Mouse (Mus musculus): ENCODE results near the gene Cd180.
"Not testable (repeated sequence)": the region's sequence is repeated elsewhere in the genome, so short reads cannot be mapped to it uniquely, and the experiment has no call there.

The Cd180 gene

DNA sequence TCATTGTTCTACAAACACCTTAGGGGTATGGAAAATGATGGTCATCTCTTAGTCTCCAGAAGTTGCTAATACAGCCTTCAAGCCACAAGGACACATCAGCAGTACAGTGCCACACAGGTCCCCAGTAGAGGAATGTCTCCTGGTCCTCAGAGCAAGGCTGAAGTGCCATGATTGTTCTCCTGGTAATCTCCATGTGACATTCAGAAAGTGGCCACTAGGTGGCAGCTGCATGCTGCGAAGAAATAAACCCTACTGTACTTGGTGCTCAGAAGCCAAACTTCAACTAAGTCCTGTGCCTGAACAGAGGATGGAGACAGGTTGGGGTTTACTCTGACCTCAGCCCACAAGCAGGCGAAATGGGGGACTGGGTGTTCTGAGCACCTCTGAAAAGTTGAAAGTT, 14.9 kb upstream of the Cd180 start:
- DNase-seq (ENCODE audit: low spot score) = peak; percentile 37

DNA sequence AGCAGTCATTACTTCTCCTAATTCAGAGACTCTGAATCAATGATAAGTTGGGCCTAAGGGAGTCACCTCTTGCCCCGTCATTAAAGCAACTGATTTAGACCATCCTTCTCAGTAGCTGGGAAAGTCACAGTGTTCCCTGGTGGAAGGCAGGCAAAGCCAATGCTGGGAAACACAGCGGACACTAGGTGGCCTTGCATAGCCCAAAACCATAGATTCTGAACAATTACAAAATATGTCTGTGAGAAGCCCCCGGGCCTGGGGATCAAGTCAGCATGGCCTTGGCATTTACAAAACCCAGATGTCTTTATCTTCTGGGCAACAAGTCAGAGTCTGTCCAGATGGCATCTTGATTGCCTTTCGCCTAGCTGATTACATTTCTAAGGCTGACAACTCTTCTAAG, 8.5 kb upstream of the Cd180 start:
- no peak for DNase-seq (ENCODE audit: low spot score)

DNA sequence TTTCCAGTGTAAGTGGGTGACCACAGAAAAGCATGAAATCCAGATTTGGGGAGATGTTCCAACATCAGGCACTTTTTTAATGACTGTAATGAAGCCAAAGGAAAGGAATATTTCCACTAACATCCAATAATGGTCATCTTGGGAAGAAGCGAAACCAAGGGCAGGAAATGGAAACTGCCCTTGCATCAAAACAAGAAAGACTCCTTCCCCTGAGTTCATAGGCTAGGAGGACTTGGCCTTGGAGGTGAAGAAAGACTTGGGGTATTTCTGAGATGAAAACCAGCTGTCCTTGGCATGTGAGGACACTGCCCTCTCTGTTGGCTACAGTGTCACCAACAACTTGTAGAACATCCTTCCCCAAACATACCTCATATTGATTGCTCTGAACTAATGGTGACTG, 5.2 kb upstream of the Cd180 start:
- DNase-seq (ENCODE audit: low spot score) = no peak

DNA sequence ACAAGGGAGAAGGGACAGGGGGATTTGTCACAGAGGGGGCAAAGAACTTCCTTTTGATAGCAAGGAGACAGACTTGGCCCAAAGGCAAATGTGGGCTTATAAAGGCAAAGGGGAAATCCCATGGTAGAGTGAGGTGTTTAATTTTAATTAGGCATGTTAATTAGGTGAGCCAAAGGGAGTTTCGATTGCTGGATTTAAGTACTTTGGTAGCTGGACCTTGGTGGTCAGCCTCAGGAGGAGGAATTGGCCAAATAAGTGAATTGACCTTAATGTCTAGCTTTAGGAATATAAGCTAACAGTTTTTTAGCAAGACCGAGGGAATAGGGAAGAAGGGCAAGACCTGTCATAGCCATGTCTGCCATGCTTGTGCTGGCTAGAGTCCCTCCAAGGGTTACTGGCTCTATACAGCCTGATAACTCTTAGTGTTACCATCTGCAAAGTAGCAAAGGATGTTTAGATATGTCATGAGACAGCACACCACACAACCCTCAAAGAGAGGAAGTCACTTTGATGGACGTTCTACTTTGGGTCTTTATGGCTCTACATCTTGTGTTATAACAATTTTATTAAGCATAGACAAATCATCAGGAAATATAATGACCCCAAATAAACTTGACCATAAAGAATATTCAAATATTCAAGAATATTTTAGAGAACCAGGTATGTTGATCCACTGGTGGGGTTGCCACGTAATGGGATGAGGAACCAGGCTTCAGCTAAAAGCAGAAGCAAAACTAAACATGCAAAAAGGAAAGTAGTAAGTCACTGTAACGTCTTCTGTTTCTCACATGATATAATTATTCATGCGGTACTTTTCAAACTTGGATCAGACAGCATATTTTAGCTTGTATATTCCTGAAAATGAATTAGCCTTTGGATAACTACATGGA, 3.9 kb upstream of the Cd180 start:
- DNase-seq (ENCODE audit: low spot score) = no peak

DNA sequence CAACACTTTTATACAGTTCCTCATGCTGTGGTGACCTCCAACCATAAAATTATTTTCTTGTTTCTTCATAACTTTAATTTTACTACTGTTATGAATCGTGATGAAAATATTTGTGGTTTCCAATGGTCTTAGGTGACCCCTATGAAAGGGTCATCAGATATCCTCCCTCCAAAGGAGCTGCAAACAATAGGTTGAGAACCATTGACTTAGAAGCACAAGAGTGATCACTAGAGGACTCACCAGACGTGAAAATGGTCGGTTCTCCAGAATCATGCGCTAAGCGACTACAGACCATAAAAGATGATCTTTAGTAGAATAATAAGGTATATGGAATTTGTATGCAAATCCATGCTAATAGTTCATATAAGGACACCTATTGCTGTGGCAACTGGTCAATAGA, 3.2 kb upstream of the Cd180 start:
- no peak for DNase-seq (ENCODE audit: low spot score)

DNA sequence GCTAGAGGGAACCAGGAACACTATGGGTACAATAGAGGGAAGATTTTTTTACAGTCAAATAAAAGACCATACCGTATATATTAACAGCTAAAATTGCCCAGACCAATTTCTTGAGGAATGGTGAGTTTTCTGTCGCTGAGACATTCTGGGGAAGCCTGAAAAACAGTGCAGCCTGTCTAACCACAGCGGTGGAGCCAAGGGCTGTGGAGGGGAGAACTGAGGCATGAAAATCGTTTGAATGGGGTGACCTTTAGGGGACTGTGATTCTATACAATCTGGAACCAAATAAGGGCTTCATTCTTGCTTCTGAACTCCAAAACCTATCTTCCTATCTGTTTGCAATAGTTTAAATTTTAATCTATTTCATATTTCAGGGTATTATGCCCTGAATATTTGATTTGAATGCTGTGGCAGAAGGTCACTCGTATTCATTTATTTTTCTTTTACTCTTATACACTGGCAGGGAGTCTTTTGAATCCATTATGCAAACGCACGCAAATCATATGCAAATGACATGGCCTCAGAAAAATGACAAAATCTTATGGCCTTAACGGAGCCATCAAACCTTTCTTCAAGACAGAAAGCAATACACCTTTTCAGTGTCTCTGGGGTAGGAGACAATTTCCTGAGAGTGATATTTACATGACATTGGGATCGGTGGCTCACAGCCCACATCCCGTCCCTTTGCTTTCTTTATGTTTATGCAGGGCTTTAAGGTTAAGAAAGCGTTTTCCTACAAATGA, 1.8 kb upstream of the Cd180 start:
- DNase-seq (ENCODE audit: low spot score) = no peak

DNA sequence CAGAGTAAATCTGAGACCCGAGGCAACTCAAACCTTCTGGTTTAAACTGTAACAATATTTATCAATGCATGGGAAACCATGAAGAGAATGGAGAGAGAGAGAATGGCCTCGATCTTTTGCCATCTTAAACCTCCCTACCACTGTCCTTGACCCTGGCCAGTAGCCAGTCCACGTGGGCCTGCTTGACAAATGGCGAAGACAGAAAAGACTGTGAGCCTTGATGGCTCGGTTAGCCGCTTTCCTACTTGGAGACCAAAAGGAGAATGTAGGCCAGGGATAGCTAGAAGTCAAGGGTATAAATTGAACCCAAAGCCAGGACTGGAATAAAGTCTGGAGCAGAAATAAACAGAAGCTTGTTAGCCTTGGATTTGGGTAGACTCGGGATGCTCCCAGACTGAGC, 796 bp downstream of the Cd180 start:
- no peak for DNase-seq (ENCODE audit: low spot score)

DNA sequence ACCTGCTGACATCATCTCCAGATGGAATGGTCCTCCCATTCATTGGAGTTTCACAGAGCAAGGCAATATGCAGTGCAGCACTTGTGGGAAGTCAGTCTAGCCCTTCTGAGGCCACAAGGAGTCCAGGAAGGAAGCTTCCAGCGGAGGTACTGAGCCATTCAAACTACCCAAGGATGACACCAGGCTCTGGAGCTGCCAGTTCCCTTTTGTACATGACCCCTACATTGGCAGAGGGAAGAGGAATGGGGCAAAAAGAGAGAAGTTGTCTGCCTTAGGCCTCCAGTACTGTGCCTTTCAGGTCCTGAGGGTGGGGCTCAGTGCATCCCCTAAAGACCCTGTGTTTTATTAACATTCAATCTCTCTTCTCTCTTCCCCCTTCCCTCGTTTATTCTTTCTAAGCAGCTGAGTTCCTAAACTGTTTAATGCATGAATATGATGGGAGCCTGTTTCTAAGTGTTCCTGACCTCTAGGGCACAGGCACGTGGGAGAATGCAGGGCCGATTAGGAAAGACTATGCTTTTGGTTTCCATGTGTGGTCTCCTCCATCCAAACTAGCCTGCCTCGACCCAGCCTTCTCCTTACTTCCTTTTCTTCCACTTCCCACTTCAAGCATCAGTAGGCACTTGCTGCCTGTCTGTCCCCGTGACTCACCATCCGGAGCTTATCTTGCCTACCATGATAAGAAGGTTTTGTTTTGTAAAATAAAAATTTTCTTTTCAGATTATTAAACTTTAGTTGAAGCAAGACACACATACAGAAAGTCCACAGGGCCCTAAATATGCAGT, 2.0 kb downstream of the Cd180 start:
- no peak for DNase-seq (ENCODE audit: low spot score)

DNA sequence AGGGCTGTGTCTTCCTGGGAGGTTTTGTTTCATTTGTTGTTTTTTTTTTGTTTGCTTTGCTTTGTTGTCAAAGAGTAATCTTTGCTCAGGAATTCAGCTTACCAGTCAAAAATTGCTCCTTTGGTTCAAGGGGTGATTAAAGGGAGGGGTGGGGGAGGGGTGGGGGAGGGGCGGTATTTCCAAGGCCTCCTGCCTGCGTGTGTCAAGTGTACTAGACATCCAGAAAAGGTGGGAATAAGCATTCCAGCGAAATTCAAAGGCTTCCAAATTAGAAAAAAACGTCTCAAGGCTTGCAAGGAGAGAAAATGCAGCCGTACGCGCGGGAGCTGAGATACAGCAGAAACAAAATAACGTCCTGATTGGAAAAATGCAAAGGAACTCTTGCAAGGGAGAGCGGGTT, 5.0 kb downstream of the Cd180 start:
- DNase-seq (ENCODE audit: low spot score) = no peak

DNA sequence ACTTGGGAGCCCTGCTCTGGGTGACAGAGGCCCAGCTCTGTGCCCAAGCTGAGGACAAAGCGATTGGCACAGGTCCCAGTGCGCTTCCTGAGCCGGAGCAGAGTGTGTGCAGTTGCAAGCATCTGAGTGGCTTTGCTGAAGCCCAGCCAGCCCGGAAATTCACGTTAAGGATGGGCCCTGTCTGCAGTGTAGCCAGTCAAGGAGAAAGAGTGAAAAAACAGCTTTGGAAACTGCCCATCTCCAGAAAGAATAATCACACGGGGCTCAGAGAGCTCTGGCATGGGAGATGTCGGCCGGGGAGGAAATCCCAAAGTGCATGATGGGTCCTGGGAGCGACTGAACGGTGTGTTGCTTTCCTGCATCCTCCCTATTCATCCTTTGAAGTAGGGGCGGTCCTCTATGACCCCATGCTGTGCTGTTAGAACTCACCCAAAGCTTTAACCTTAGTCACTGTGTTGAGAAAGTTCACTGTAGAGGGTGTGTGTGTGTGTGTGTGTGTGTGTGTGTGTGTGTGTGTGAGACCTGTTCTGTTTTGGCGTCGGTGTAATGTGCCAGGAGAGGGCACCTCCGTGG, 5.5 kb downstream of the Cd180 start:
- no peak for DNase-seq (ENCODE audit: low spot score)

DNA sequence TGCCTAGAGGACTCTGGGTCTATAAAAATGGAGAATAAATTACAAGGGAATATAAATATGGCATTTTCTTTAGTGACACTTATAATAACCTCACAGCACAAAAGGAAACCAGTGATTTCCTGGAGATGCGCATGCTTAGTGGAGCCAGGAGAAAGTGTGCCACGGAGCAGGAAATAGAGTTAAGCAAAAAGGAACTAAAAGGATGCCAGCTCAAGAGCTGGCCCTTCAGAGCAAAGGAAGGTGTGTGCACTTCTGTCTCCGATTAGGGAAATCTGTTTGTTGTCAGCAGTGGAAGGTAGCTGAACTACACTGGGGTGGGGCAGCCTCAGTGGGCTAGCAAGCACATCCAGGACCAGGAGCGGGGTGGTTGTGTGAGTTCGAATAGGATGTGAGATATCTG, 6.8 kb downstream of the Cd180 start:
- DNase-seq (ENCODE audit: low spot score) = no peak

DNA sequence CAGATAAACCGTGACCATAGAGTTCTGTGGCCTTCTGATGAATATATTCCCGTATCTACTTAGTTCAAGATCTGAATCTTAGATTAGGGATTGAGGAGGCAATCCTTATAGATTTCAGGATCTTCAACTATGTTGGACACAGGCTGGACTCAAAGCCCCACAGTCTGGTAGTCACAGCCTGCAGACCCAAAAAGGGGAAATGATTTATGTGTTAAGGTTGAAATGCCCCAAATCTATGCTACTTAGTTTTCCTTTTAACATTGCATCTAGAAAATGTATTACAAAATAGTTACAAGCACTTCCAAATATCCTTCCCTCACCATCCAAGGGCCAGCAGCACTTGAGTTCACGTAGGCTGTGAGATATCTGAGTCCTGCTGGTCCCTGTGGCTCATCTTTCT, 7.4 kb downstream of the Cd180 start:
- no peak for DNase-seq (ENCODE audit: low spot score)

DNA sequence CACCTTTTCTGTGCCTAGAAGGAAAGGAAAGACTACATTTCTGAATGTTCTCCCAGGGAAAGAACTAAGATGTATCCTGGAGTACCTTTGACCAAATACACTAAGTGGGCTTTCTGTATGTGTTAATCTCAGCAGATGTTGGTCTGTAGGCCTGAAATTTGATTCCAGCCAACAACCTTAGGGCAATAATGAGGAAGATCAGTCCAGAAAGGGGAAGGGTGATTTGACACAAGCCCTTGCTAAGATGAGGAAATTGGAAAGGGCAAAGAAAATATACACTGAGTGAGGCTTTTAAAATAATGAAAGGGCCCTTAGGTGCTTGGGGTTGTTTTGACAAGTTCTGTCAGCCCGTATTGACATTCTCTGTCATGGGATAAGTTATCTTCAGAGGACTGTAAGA, 23.6 kb downstream of the Cd180 start:
- no peak for DNase-seq (ENCODE audit: low spot score)

DNA sequence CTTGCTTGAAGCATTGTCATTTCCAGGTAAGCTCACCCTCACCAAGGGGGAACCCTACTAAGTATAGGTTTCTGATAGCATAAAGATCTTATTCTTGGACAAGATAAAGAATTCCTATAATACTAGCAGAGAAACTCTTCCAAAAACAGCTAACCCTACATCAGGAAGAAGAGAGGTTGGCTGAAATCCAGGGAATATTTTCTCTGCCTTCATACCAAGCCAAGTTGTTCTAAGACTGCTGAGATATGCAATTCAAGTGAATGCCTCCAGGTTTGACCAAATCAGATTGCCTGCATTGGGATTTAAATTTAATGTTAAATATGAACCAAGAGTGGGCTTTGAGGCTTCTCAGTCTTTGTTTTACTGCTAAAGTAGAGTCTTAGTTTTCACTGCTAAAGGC, 32.1 kb downstream of the Cd180 start:
- DNase-seq (ENCODE audit: low spot score) = no peak

DNA sequence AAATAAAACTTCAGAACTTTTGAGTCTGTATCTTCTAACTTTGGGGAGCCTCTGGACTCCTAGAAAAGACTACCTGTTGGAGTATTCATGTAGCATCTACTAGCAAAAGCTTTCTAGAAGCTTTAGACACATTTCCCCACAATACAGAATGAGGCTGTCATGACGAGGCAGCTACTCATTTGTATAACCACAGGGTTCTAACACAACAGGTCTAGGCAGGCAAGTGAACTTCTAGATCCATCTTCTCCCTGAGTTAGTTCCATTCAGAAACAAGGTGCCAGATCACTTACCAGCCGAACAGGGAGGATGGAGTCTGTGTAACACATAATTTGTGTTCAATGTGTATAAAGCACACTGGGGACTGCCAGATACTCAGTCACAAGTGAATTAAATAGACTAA, 32.5 kb downstream of the Cd180 start:
- no peak for DNase-seq (ENCODE audit: low spot score)

DNA sequence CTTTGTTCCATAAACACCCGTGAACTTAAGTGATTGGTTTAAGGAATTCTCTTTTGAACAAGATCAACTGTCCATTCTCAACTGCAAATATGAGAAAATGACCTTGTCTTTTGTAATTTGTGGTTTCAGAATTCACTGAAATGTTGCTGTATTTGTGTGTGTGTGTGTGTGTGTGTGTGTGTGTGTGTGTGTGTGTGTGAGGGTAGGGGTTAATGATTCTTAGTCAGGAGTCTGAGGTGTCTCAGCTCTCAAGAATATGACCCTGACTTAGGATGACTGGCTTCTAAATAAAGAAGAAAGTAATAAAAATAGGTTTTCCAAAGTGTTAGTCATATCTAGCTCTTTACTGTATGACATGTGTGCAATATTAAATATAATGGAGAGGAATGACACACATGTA, 33.5 kb downstream of the Cd180 start:
- DNase-seq (ENCODE audit: low spot score) = no peak

DNA sequence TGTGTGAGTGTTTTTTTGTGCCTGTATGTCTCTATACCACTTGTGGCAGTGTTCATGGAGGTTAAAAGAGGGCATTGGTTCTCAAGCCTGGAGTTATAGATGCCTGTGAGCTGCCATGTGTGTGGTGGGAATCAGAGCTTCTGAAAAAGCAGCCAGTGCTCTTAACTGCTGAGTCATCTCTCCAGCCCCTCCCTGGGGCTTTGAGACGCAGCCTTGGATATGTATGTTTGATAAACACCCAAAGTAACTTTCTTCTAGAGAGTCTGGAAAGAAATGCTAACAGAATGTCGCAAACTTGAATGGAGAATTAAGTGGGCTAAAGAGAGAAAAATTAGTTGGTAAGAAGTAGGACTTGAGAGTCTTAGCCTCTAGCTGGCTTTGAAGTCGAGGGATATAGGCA, 34.7 kb downstream of the Cd180 start:
- no peak for DNase-seq (ENCODE audit: low spot score)

DNA sequence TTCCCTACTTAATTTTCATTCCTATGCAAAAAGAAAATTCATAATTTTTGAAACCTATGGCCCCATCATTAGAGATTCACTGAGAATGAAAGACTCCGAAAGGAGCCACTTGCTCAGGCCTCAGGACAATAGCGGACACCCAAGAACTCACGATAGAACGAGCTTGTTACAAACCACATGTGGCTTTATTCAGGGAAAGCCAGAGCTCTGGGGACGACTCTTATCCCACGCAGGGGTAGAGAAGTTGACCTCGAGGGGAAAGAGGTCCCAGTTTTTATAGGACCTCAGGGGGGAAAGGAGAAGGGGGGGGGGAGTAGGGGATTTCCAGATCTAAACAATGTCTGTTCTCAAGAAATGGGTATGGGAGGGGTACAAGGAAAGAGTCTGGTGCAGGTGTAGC, 35.6 kb downstream of the Cd180 start:
- DNase-seq (ENCODE audit: low spot score) = not testable (repeated sequence)

DNA sequence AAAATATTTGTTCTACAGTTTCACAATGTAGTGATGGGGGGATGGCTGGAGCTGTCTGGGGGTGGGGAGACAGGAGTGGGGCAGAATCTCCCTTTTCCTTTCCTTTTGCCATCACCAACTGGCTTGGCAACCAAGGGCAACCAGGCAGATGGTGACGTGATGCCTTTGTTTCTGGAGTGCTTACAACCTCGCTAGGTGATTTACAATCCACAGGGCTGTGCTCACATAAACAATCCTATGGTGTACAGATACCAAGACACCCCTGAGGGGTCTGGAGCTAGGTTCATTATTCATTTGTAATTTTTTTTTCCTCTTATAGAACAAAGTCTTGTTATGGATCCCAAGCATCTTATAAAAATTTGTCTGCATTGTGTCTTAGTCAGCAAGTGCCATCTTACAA, 39.7 kb downstream of the Cd180 start:
- no peak for DNase-seq (ENCODE audit: low spot score)

DNA sequence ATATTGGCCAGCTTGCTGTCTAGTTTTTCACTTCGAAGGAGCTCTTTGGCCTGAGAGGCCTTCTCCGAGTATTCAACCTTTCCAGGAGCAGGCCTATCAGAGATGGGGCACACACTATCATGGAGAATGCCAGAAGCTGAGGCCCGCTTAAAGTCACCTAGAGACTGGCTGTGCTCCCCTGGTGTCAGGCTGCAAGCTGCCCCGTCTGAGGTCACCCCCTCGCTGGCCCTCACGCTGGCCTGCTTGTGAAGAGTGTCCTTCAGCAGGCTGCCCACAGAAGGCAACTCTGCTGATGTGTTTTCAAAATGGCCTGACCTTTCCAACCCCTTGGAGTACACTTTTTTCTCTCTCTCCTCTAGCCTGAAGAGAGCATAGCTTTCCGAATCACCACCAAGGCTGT, 44.5 kb downstream of the Cd180 start:
- DNase-seq (ENCODE audit: low spot score) = no peak

DNA sequence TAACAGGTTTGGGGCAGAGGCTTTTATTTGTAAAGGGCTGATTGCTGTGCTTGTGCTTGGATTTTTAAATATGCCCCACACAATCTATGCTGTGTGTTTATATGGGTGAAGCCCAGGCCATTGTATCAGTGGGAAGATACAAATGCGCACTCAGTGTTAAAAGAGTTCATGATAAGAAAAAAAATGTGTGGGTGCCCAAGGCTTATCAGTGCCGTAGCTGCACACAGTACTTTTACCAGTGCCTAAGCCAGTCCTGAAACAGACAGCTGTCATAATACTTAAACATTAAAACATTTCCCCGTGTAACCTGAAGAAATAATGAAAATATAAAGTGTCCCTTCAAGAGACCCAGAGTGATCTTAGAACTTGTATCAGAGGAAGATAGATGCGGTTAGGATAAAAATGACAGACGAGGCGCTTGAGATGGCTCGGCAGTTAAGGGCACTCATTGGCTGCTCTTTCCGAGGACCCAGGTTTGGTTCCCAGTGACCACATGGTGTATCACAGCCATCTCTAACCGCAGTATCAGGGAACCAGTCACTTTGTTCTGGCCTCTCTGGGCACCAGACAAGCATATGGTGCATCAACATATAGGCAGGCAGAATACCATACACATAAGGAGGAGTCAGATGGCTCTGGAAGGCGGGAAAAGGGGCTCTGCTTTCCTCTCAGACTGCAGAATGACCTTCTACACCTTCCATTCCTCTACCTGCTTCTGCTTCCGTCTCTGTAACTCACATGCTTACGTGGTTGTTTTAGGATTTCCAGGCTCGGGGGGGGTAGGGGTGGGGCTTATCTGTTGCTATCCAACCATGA, 46.6 kb downstream of the Cd180 start:
- DNase-seq (ENCODE audit: low spot score) = no peak

Data from yolk sac, embryonic 10.5 days (tissue).